Mouse (Mus musculus) megakaryocyte, adult 5-6 weeks (primary cell): ENCODE measurements at regions not wholly inside any gene's neighbourhood (a gene's known extent, or its start where the extent isn't known, plus 50 kb on each side); places are given as distances from the start of the nearest gene placed in this dataset.

ENCODE experiments used
- ATAC-seq: 2 replicates; pipeline ENCODE4 v1.8.0; 2016; ENCODE audit warnings: mild to moderate bottlenecking, inconsistent platforms; ENCODE audit not compliant: poor library complexity, severe bottlenecking

GRCm38 (mm10) chr4:81913296-81913695 lies 470.7 kb upstream of the Mpdz start:
- ATAC-seq: no peak

- no peak for ATAC-seq
These were observed 470.0 kb upstream of the Mpdz start for GRCm38 (mm10) chr4:81912653-81913052.

DNA sequence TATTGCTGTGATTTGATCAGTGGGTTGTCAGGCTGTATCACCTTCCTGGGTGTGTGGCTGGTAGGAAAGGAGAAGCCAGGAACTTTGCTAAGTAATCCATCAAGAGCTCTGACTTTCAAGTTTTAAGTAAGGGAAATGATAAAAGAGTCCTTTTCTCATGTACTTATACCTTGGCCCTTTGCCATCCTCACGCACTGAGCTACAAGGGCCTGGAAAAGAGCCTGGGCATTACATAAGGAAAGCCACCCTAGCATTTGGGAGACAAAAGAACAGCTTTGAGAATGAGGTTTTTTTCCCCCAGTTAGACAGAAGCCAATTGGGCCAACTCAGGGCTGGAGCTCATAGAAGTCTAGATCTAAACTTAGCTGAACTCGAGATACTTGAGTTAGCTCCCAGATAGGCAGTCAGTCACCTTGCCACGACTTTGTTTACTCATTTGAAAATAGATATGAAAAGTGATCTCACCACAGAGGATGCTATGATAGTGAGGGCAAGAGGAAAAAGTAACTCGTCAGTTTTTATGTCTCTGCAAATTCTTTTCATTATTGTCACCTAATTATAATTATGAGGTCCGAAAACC lies 457.4 kb upstream of the Mpdz start:
- no peak for ATAC-seq

DNA sequence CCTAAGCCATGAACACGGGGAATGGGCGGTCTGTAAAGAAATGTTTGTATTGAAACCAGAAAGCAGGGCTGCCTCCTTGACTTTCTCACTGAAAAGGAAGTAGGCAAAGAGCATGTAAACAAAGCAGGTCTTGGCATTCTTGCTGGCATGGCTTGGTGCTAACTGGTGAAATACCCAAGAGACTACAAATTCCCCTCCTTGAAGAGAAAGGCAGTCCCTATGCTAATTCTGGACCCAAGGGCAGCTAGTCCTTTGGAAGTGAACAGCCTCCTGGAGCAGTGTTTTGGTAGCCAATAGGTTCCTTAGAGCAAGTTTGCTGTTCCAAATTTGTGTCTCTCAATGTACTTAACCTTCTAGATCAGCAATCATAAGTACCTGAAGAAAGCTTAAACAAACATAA lies 456.0 kb upstream of the Mpdz start:
- ATAC-seq: no peak

GRCm38 (mm10) chr4:81897451-81897850 lies 454.8 kb upstream of the Mpdz start:
- ATAC-seq: no peak

DNA sequence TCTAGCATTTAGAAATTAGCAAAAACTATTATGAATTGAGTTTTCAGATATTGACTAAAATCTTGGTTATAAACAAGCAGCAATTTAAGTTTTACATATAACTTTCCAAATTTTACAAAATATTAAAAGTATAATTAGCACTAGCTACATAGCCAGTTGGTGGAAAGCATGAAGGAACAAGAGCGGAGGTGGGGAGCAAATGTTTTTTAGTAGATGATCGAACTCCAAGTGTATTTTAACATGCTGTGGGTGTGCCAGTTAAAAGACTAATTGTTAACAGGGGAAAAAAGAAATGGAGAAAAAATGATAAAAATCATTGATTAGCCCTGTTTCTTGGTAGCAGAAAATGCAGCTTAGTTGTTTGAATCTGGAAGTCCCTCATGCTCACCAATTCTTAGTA lies 426.3 kb upstream of the Mpdz start:
- ATAC-seq: no peak

GRCm38 (mm10) chr4:81841642-81842494 lies 399.3 kb upstream of the Mpdz start:
- ATAC-seq: no peak

DNA sequence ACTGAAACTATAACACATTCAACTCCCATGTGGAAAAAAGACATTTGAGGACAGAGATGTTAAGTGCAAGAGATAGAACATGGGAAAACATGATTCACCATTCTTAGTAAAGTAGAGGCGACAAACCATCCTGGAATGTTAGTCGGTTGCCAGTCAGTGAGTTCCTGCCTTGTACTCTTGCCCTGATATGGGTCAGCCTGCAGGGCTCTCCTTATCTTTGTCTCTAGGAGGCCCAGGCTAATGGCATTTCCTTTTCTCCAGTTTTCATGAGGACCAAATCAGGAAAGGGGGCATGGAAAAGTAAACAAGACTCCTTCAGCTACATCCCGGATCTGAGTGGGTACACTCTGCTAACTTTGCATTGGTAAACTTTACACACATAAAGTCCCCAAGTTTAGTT lies 387.4 kb upstream of the Mpdz start:
- no peak for ATAC-seq

GRCm38 (mm10) chr4:81827453-81827852 lies 384.8 kb upstream of the Mpdz start:
- no peak for ATAC-seq

- no peak for ATAC-seq
These were observed 383.4 kb upstream of the Mpdz start for GRCm38 (mm10) chr4:81825966-81826365.

DNA sequence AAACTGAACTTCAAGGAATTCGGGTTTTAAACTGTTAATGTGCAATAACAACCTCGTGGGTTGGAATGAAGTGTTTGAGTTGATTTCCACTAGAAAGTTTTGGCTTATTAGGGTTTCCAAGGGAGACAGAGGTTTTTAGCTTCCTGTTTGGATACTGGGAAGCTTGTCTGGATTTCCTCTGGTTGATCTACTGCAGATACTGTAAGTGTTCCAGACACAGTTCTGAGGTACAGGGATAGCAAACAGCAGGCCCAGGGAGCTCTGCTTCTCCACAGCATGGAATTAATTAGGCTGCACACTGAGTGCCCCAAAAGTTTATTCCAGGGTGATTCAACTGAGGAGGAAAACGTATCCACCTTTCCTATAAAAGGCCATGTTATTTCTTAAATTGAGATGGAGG lies 381.0 kb upstream of the Mpdz start:
- no peak for ATAC-seq

DNA sequence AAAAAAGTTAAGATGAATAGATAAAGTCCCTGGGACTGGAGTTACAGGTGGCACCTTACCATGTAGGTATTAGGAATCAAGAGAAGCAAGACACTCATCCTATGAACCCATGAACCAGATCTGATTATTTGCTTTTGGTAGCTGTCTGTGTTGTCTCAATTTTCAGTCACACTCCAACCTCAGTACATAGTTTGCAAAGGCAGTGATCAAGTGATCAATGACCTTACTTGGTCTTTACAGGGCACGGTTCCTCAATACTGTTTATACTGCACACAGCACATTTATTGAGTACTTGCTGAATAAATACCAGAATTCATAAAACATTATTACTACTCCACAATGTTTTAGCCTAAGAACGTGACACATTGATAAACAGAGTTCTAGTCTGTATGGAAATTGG lies 346.7 kb upstream of the Mpdz start:
- no peak for ATAC-seq

- no peak for ATAC-seq
These were observed 346.0 kb upstream of the Mpdz start for GRCm38 (mm10) chr4:81788636-81789035.

DNA sequence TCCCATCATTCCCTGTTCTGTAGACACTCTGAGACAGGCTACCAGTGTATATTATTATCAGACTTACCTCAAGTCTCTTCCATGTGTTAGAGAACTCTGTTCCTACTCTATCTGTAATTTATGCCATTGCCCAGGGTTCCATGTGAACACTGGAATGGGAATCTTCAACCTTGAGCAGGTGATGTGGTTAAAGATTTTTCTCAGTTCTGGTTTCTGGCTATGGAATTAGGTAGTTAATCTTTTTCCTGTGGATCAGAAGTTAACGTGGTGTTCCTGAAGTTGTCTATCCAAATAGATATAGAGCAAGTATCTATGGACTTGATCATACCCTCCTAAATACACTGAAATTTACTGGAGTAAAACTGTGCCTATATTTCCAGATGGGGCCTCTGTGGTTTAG lies 339.4 kb upstream of the Mpdz start:
- no peak for ATAC-seq

- ATAC-seq: no peak
These were observed 324.1 kb upstream of the Mpdz start for GRCm38 (mm10) chr4:81766705-81767104.

- ATAC-seq: no peak
These were observed 321.6 kb upstream of the Mpdz start for GRCm38 (mm10) chr4:81764026-81764867.

GRCm38 (mm10) chr4:81763311-81764025 lies 320.9 kb upstream of the Mpdz start:
- ATAC-seq: no peak

DNA sequence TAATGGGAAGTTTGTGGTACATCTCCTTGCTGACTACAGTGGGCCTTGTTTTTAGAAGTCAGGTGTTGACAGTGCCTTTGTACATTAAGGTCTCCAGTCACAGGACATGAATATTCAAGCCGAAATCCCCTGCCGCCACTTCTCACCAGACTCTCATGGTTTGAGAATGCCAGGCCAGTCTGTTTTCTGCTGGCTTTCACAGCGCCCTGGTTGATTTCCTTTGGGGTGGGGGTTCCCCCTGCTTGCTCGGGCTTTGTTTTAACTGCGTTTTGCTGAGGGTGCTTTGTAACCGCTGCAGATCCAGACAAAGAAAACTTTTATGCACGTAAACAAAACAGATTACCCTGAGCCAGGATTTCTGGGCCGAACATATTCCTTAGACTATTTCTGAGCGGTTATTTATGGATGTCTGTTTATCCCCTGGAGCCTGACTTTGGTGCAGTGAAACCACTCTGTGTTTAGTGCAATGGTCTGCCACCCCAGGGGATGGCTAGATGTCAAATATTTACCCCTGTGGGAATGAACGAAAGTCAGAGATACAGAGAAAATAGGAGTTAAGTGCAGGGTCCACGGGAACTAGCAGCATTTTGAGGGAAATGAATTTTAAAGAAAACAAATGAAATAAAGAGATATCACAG lies 320.1 kb upstream of the Mpdz start:
- ATAC-seq: no peak

DNA sequence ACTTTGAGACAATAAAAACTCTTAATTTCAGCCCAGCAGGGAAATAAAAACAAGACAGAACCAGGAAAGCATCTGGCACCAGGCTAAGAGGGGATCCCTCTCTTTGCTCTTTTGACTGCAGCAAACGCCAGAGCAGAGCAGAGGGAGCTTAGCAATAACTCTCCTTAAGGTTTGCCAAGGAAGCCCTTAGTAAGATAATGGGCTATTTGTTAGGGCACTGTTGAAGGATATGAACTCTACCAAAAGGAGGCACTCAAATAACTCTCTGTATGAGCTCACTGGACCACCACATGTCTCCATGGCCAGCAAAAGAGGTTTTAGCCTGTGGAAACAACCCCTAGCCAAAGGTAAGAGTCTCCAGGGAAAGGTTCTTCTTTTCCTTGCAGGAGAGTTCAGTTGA lies 315.3 kb upstream of the Mpdz start:
- no peak for ATAC-seq

DNA sequence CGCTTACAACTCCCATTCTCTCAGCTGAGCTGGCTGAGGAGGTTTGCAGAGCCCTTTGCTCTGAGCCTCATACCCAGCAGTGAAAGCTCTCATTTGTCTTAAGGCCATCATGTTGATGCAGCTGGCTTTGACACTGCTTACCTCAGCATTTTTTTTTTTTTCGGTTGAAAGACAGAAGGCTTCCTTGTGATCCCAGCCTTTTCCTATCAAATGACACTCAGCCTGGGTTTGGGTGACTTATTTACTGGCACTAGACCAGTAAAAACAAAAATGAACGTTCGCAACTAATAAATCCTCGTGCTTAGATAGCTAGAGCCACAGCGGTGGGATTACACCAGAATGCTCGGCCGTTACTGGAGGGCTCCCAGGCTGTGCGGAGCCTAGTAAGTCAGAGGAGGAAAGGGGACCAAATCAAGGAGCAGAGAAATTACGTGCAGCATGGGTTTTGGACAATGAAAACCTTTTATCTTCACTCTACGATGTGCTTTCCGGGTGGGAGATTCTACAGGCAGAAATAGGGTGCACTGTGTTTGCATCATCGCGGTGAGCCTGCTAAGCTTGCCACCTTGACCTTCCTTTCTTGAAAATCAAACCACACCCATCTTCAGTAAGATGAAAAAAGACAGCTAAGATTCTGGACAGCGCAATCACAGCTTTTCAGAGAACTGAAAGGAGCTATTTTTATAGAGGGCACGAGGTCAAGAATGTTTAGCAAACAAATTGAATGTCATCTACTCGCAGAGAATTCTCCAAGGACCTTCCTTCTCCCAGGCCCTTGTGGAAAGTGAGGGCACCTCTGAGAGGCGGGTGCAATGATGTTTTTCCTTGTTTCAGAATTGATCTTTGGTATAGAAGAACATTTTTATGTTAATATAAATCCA lies 302.3 kb upstream of the Mpdz start:
- no peak for ATAC-seq
